In genomic region chr2:174191516-174191915, GRCm38 (mm10) we compare ENCODE assay signal across 21 mouse cellular contexts.
DNase-seq lines count a peak whose midpoint lies in the region; ATAC-seq and TF ChIP-seq lines count a peak whose summit lies in the region.
"Had no signal": no experiment of that assay in that cellular context is flagged by ENCODE, and none has a peak within 500 bp of the region (broad histone marks: within the 10 kb centered on the region; RNA-seq: fewer than 3 reads in every experiment).

No protein-coding gene starts in this region.

- H3K4me1 ChIP-seq in heart, embryonic 12.5 days (replicated peaks): no peaks in the 10 kb centered on the region
- H3K4me1 ChIP-seq in liver, embryonic 11.5 days (replicated peaks; ENCODE audit: control insufficient read depth, insufficient read depth, low read length): no peaks in the 10 kb centered on the region
- no peaks in the 10 kb centered on the region for H3K4me1 ChIP-seq in liver, postnatal 0 days (ENCODE audit: insufficient read depth)
- no peaks in the 10 kb centered on the region for H3K4me1 ChIP-seq in embryonic facial prominence, embryonic 10.5 days
- no peaks in the 10 kb centered on the region for H3K4me1 ChIP-seq in limb, embryonic 10.5 days
- H3K4me1 ChIP-seq: embryonic facial prominence, embryonic 12.5 days; forebrain, embryonic 12.5 days; forebrain, embryonic 15.5 days had no signal

- no peak overlapping the region for H3K4me2 ChIP-seq in heart, embryonic 12.5 days
- H3K4me2 ChIP-seq in liver, embryonic 11.5 days: no peak overlapping the region
- no peak overlapping the region for H3K4me2 ChIP-seq in liver, postnatal 0 days (ENCODE audit: low read depth, low read length)
- H3K4me2 ChIP-seq: embryonic facial prominence, embryonic 12.5 days; forebrain, embryonic 12.5 days; forebrain, embryonic 15.5 days had no signal

- 60% methylated on average over 2 of the region's 2 CpGs for WGBS in heart, embryonic 12.5 days
- WGBS in liver, embryonic 11.5 days: 55% methylated on average over 2 of the region's 2 CpGs
- 60% methylated on average over 2 of the region's 2 CpGs for WGBS in liver, postnatal 0 days (ENCODE audit: insufficient replicate concordance)
- 71% methylated on average over 2 of the region's 2 CpGs for WGBS in embryonic facial prominence, embryonic 10.5 days
- 82% methylated on average over 2 of the region's 2 CpGs for WGBS in limb, embryonic 10.5 days

- H3K9ac ChIP-seq in heart, embryonic 12.5 days: no peak overlapping the region
- no peak overlapping the region for H3K9ac ChIP-seq in liver, embryonic 11.5 days (ENCODE audit: low read depth, low read length)
- no peak overlapping the region for H3K9ac ChIP-seq in liver, postnatal 0 days (replicated peaks)
- H3K9ac ChIP-seq: embryonic facial prominence, embryonic 12.5 days; forebrain, embryonic 12.5 days; forebrain, embryonic 15.5 days; forebrain, postnatal 0 days had no signal

- no peaks in the 10 kb centered on the region for H3K27me3 ChIP-seq in heart, embryonic 12.5 days (replicated peaks)
- H3K27me3 ChIP-seq in liver, embryonic 11.5 days (replicated peaks; ENCODE audit: control insufficient read depth, insufficient read depth, low read length): no peaks in the 10 kb centered on the region
- no peaks in the 10 kb centered on the region for H3K27me3 ChIP-seq in liver, postnatal 0 days (ENCODE audit: insufficient read depth, low read length)
- no peaks in the 10 kb centered on the region for H3K27me3 ChIP-seq in embryonic facial prominence, embryonic 10.5 days (replicated peaks; ENCODE audit: low read depth, poor library complexity, severe bottlenecking)
- H3K27me3 ChIP-seq in limb, embryonic 10.5 days (ENCODE audit: low read depth, poor library complexity, severe bottlenecking): no peaks in the 10 kb centered on the region
- H3K27me3 ChIP-seq: embryonic facial prominence, embryonic 12.5 days; forebrain, embryonic 12.5 days; forebrain, embryonic 15.5 days had no signal

- H3K36me3 ChIP-seq in heart, embryonic 12.5 days: no peaks in the 10 kb centered on the region
- H3K36me3 ChIP-seq in liver, embryonic 11.5 days (ENCODE audit: control insufficient read depth, insufficient read depth, low read length): no peaks in the 10 kb centered on the region
- no peaks in the 10 kb centered on the region for H3K36me3 ChIP-seq in liver, postnatal 0 days (replicated peaks; ENCODE audit: insufficient read depth, low read length)
- no peaks in the 10 kb centered on the region for H3K36me3 ChIP-seq in embryonic facial prominence, embryonic 10.5 days (replicated peaks)
- H3K36me3 ChIP-seq in limb, embryonic 10.5 days: no peaks in the 10 kb centered on the region
- H3K36me3 ChIP-seq: embryonic facial prominence, embryonic 12.5 days; forebrain, embryonic 12.5 days; forebrain, embryonic 15.5 days had no signal

- H3K27ac ChIP-seq in heart, embryonic 12.5 days (ENCODE audit: poor library complexity, severe bottlenecking): no peak overlapping the region
- H3K27ac ChIP-seq in liver, embryonic 11.5 days (ENCODE audit: low read depth, low read length): no peak overlapping the region
- no peak overlapping the region for H3K27ac ChIP-seq in liver, postnatal 0 days (ENCODE audit: low read depth)
- no peak overlapping the region for H3K27ac ChIP-seq in embryonic facial prominence, embryonic 10.5 days (replicated peaks)
- H3K27ac ChIP-seq in limb, embryonic 10.5 days: no peak overlapping the region
- H3K27ac ChIP-seq: embryonic facial prominence, embryonic 12.5 days; forebrain, embryonic 12.5 days; forebrain, embryonic 15.5 days had no signal

- ATAC-seq in heart, embryonic 12.5 days (ENCODE audit: insufficient number of reproducible peaks, low FRiP score): no peak
- ATAC-seq in liver, embryonic 11.5 days (replicated peaks; ENCODE audit: low FRiP score): no peak
- no peak for ATAC-seq in liver, postnatal 0 days
- ATAC-seq: forebrain, embryonic 15.5 days; forebrain, postnatal 0 days had no signal

- TF ChIP-seq EP300 in liver, postnatal 0 days (IDR thresholded peaks at IDR 0.05; ENCODE audit: low read depth): no peak

- no peak overlapping the region for H3K4me3 ChIP-seq in heart, embryonic 12.5 days
- no peak overlapping the region for H3K4me3 ChIP-seq in liver, embryonic 11.5 days (ENCODE audit: low read depth, low read length)
- H3K4me3 ChIP-seq in liver, postnatal 0 days (ENCODE audit: low read depth, low read length): no peak overlapping the region
- no peak overlapping the region for H3K4me3 ChIP-seq in embryonic facial prominence, embryonic 10.5 days
- H3K4me3 ChIP-seq in limb, embryonic 10.5 days: no peak overlapping the region
- H3K4me3 ChIP-seq: embryonic facial prominence, embryonic 12.5 days; forebrain, embryonic 12.5 days; forebrain, embryonic 15.5 days had no signal

- H3K9me3 ChIP-seq in heart, embryonic 12.5 days (replicated peaks): peaks cover 2% of the 10 kb centered on the region; the same call in 1 of the 2 replicates
- H3K9me3 ChIP-seq in liver, embryonic 11.5 days (ENCODE audit: control insufficient read depth, low read length): no peaks in the 10 kb centered on the region
- no peaks in the 10 kb centered on the region for H3K9me3 ChIP-seq in liver, postnatal 0 days (ENCODE audit: low read length)
- H3K9me3 ChIP-seq in embryonic facial prominence, embryonic 10.5 days: no peaks in the 10 kb centered on the region; the same call in 1 of the 2 replicates
- H3K9me3 ChIP-seq in limb, embryonic 10.5 days (replicated peaks): no peaks in the 10 kb centered on the region
- H3K9me3 ChIP-seq: embryonic facial prominence, embryonic 12.5 days; forebrain, embryonic 12.5 days; forebrain, embryonic 15.5 days had no signal

- peak; percentile 79 for DNase-seq in heart, adult 11 months
- DNase-seq in liver, embryonic 11.5 days (ENCODE audit: low spot score): peak; percentile 14
- no peak for DNase-seq in liver, postnatal 0 days
- peak; percentile 4 for DNase-seq in embryonic facial prominence, embryonic 10.5 days (ENCODE audit: low spot score)
- DNase-seq in limb, embryonic 10.5 days (ENCODE audit: low spot score): peak; percentile 19
- no peak for DNase-seq in kidney, adult 8-10 months
- DNase-seq: adrenal gland, adult 2 months; adrenal gland, postnatal 10 days; adrenal gland, postnatal 25 days; cerebellum, adult 11 months; cerebellum, adult 18-20 months; cerebellum, adult 8-10 months; cerebellum, adult 9-11 months; cerebellum, postnatal 14 days; cerebellum, postnatal 36 days; embryo, embryonic 11 days; forebrain, postnatal 0 days had no signal

- TF ChIP-seq CTCF in liver, postnatal 0 days (IDR thresholded peaks at IDR 0.05; ENCODE audit: low read depth): no peak

Comparison
In these comparisons a context has a peak if more than half of its experiments do, and no peak if none do; other contexts are left out.
1. DNase-seq: peak in heart, adult 11 months (single experiment), liver, embryonic 11.5 days (single experiment), embryonic facial prominence, embryonic 10.5 days (single experiment) and limb, embryonic 10.5 days (single experiment); none in liver, postnatal 0 days (single experiment) and kidney, adult 8-10 months (0 of 2).